In the genomic region with DNA sequence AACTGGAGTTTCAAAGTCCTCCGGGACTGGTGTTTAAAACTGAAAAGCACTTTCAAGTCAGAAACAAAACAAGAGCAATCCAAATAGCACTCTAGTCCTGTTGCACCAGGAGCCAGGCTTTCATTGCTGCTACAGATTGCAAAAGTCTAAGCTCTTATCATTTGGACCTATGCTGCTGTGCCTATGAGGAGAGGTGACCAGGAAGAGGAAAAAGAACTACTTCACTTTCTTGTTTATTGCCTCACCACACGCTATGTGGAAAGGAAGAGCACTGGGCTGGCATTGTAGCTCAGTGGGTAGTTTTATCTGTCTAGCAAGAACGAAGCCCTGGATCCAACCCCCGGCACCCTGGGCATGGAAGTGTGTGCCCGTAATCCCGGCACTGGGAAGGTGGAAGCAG, we compare ENCODE assay signal across 24 mouse cellular contexts. TPM values are rescaled to one million over a fixed set of nuclear protein-coding genes. Genes with fewer than 3 reads are reported as not detected.
A peak's percentile ranks its signal among the peaks of the same experiment; 100 is the strongest.
DNase-seq lines count a peak whose midpoint lies in the region; ATAC-seq lines count a peak whose summit lies in the region.
"Had no signal": no experiment of that assay in that cellular context is flagged by ENCODE, and none has a peak within 500 bp of the region (broad histone marks: within the 10 kb centered on the region; RNA-seq: fewer than 3 reads in every experiment).

No protein-coding gene starts in this region.

- H3K4me2 ChIP-seq in intestine, embryonic 15.5 days (replicated peaks), result no peak overlapping the region
- H3K4me2 ChIP-seq in kidney, embryonic 16.5 days (replicated peaks; ENCODE audit: low read depth, low read length), result no peak overlapping the region
- no peak overlapping the region for H3K4me2 ChIP-seq in forebrain, embryonic 12.5 days
- H3K4me2 ChIP-seq: heart, embryonic 11.5 days; limb, embryonic 15.5 days; midbrain, embryonic 15.5 days; neural tube, embryonic 13.5 days had no signal

- H3K9me3 ChIP-seq in intestine, embryonic 15.5 days, result no peaks in the 10 kb centered on the region
- no peaks in the 10 kb centered on the region for H3K9me3 ChIP-seq in kidney, embryonic 16.5 days (ENCODE audit: low read length)
- no peaks in the 10 kb centered on the region for H3K9me3 ChIP-seq in forebrain, embryonic 12.5 days
- H3K9me3 ChIP-seq: limb, embryonic 15.5 days; midbrain, embryonic 15.5 days; neural tube, embryonic 13.5 days had no signal

- ATAC-seq in intestine, embryonic 15.5 days, result peak; percentile 49; the same call in 1 of the 2 replicates
- no peak for ATAC-seq in kidney, embryonic 16.5 days (ENCODE audit: low FRiP score, low TSS enrichment)
- ATAC-seq in forebrain, embryonic 12.5 days (ENCODE audit: low FRiP score), result no peak
- ATAC-seq: activated CD4-positive, CD25-positive, alpha-beta regulatory T cell, adult 4 months; forebrain, embryonic 14.5 days; midbrain, embryonic 15.5 days had no signal

- no peaks in the 10 kb centered on the region for H3K27me3 ChIP-seq in intestine, embryonic 15.5 days (replicated peaks)
- H3K27me3 ChIP-seq in kidney, embryonic 16.5 days (ENCODE audit: insufficient read depth, low read length), result no peaks in the 10 kb centered on the region
- H3K27me3 ChIP-seq in forebrain, embryonic 12.5 days, result peaks cover 16% of the 10 kb centered on the region
- H3K27me3 ChIP-seq: limb, embryonic 15.5 days had no signal

- H3K4me1 ChIP-seq in intestine, embryonic 15.5 days (replicated peaks), result peaks cover 9% of the 10 kb centered on the region; the same call in 1 of the 2 replicates
- H3K4me1 ChIP-seq in kidney, embryonic 16.5 days (ENCODE audit: insufficient read depth, low read length), result peaks cover 7% of the 10 kb centered on the region; the same call in 1 of the 2 replicates
- 0 out of 2 replicates have a peak, but pooled peaks cover 2% of the 10 kb centered on the region for H3K4me1 ChIP-seq in forebrain, embryonic 12.5 days
- H3K4me1 ChIP-seq: midbrain, embryonic 15.5 days; neural tube, embryonic 13.5 days had no signal

- peak; percentile 44 to 52 for DNase-seq in lung, adult 18-20 months
- no peak for DNase-seq in lung, postnatal 14 days
- peak; percentile 67 for DNase-seq in lung, postnatal 36 days
- no peak for DNase-seq in kidney, postnatal 36 days
- DNase-seq: adrenal gland, adult 8-10 months; cerebellum, adult 18-20 months; cerebellum, postnatal 25 days; heart, adult 11 months; heart, postnatal 14 days; kidney, adult 8-10 months; kidney, postnatal 4 days; left cerebral cortex, postnatal 4 days; thymus, adult 18-20 months; thymus, postnatal 36 days had no signal

- no peak overlapping the region for H3K27ac ChIP-seq in intestine, embryonic 15.5 days
- H3K27ac ChIP-seq in kidney, embryonic 16.5 days (ENCODE audit: low read length), result no peak overlapping the region
- no peak overlapping the region for H3K27ac ChIP-seq in forebrain, embryonic 12.5 days
- H3K27ac ChIP-seq: limb, embryonic 15.5 days; midbrain, embryonic 15.5 days; neural tube, embryonic 13.5 days had no signal

- 76% methylated on average over 6 of the region's 6 CpGs for WGBS in intestine, embryonic 15.5 days
- 80% methylated on average over 6 of the region's 6 CpGs for WGBS in kidney, embryonic 16.5 days
- WGBS in forebrain, embryonic 12.5 days, result 80% methylated on average over 6 of the region's 6 CpGs

- H3K9ac ChIP-seq in intestine, embryonic 15.5 days, result no peak overlapping the region
- no peak overlapping the region for H3K9ac ChIP-seq in kidney, embryonic 16.5 days (replicated peaks; ENCODE audit: low read length)
- H3K9ac ChIP-seq in forebrain, embryonic 12.5 days, result no peak overlapping the region
- H3K9ac ChIP-seq: limb, embryonic 15.5 days; midbrain, embryonic 15.5 days; neural tube, embryonic 13.5 days had no signal

- H3K4me3 ChIP-seq in intestine, embryonic 15.5 days (replicated peaks), result no peak overlapping the region
- no peak overlapping the region for H3K4me3 ChIP-seq in kidney, embryonic 16.5 days (ENCODE audit: low read length)
- H3K4me3 ChIP-seq in forebrain, embryonic 12.5 days (replicated peaks), result no peak overlapping the region
- H3K4me3 ChIP-seq: limb, embryonic 15.5 days; midbrain, embryonic 15.5 days; myocyte; neural tube, embryonic 13.5 days had no signal

- no peaks in the 10 kb centered on the region for H3K36me3 ChIP-seq in intestine, embryonic 15.5 days
- no peaks in the 10 kb centered on the region for H3K36me3 ChIP-seq in kidney, embryonic 16.5 days (ENCODE audit: insufficient read depth, low read length)
- H3K36me3 ChIP-seq in forebrain, embryonic 12.5 days (replicated peaks), result no peaks in the 10 kb centered on the region
- H3K36me3 ChIP-seq: limb, embryonic 15.5 days; midbrain, embryonic 15.5 days; neural tube, embryonic 13.5 days had no signal

RNA-seq across cellular contexts. Expression of gene Rflnb, which starts 5.8 kb away (rescaled TPM):
- 51.8 and 52.0 TPM in 2 replicates for polyA plus RNA-seq in intestine, embryonic 15.5 days (2015; fragmentation: Nextera tagmentation; extraction: Ambion mirVana)
- polyA plus RNA-seq in kidney, embryonic 16.5 days (2015; fragmentation: Nextera tagmentation; extraction: Ambion mirVana), result 29.6 and 31.9 TPM in 2 replicates
- polyA plus RNA-seq in forebrain, embryonic 12.5 days (2016; fragmentation: Nextera tagmentation; extraction: Ambion mirVana), result 11.7 and 13.2 TPM in 2 replicates

RNA-seq across cellular contexts. Expression of gene 1700016K19Rik, which starts 33.6 kb away (rescaled TPM):
- polyA plus RNA-seq in intestine, embryonic 15.5 days (2015; fragmentation: Nextera tagmentation; extraction: Ambion mirVana), result 2.6 and 4.0 TPM in 2 replicates
- 0.39 and 0.70 TPM in 2 replicates for polyA plus RNA-seq in kidney, embryonic 16.5 days (2015; fragmentation: Nextera tagmentation; extraction: Ambion mirVana)
- polyA plus RNA-seq in forebrain, embryonic 12.5 days (2016; fragmentation: Nextera tagmentation; extraction: Ambion mirVana), result 0.59 and 1.4 TPM in 2 replicates
- polyA plus RNA-seq: heart, embryonic 11.5 days had no signal

Comparison
In these comparisons a context has a peak if more than half of its experiments do, and no peak if none do; other contexts are left out.
1. DNase-seq: peak in lung, adult 18-20 months (2 of 2) and lung, postnatal 36 days (single experiment); none in lung, postnatal 14 days (single experiment) and kidney, postnatal 36 days (0 of 2).